Mouse (Mus musculus) limb, embryonic 14.5 days (tissue): ENCODE data around the gene Prkaa2. TPM values are rescaled to one million over a fixed set of nuclear protein-coding genes. Genes with fewer than 3 reads are reported as not detected.

ENCODE experiments used
- ATAC-seq: fragments of 200-750 bp; cut with Nextera tagmentation; 2 replicates; pipeline ENCODE4 v1.8.0; 2017; ENCODE audit warnings: low read depth, moderate number of reproducible peaks, moderate TSS enrichment; ENCODE audit not compliant: low FRiP score
- DNase-seq: peaks from one replicate; pipeline ENCODE4 v3.0.0-alpha.2; 2015; ENCODE audit warnings: low spot score
- H3K27ac ChIP-seq: fragments of 300-500 bp; sonication (generic); replicated peaks from 2 replicates; pipeline ENCODE4 v1.5.1; 2014; ENCODE audit warnings: low read depth, mild to moderate bottlenecking, low read length, moderate library complexity, mixed read lengths
- H3K27me3 ChIP-seq: fragments of 300-500 bp; sonication (generic); 2 replicates; pipeline ENCODE4 v1.6.1; 2014; ENCODE audit warnings: low read length, mixed read lengths; ENCODE audit not compliant: control insufficient read depth, insufficient read depth
- H3K36me3 ChIP-seq: fragments of 300-500 bp; sonication (generic); 2 replicates; pipeline ENCODE4 v1.6.1; 2014; ENCODE audit warnings: mild to moderate bottlenecking, low read length, moderate library complexity, mixed read lengths; ENCODE audit not compliant: control insufficient read depth, insufficient read depth
- H3K4me1 ChIP-seq: fragments of 300-500 bp; sonication (generic); 2 replicates; pipeline ENCODE4 v1.6.1; 2014; ENCODE audit warnings: antibody characterized with exemption, low read length, mixed read lengths; ENCODE audit not compliant: control insufficient read depth, insufficient read depth
- H3K4me2 ChIP-seq: fragments of 300-500 bp; sonication (generic); replicated peaks from 2 replicates; pipeline ENCODE4 v1.6.1; 2014; ENCODE audit warnings: low read depth, mild to moderate bottlenecking, low read length, moderate library complexity; ENCODE audit not compliant: severe bottlenecking
- H3K4me3 ChIP-seq: fragments of 300-500 bp; sonication (generic); replicated peaks from 2 replicates; pipeline ENCODE4 v1.5.1; 2014; ENCODE audit warnings: low read length
- H3K9ac ChIP-seq: fragments of 300-500 bp; sonication (generic); 2 replicates; pipeline ENCODE4 v1.6.1; 2014; ENCODE audit warnings: mild to moderate bottlenecking, low read depth, low read length, moderate library complexity; ENCODE audit not compliant: severe bottlenecking
- H3K9me3 ChIP-seq: fragments of 300-500 bp; sonication (generic); 2 replicates; pipeline ENCODE4 v1.6.1; 2016; ENCODE audit warnings: low read length; ENCODE audit not compliant: control insufficient read depth
- POLR2A ChIP-seq: fragments of 200-500 bp; IDR thresholded peaks from 2 replicates; pipeline ENCODE4 v1.8.0; 2012; ENCODE audit warnings: inconsistent platforms, mild to moderate bottlenecking, moderate library complexity, borderline replicate concordance; ENCODE audit not compliant: insufficient read depth, insufficient read length; ENCODE audit errors: extremely low read depth
- WGBS: fragments of 180-500 bp; shearing (Covaris S2); extraction: QIAGEN DNeasy Blood & Tissue Kit; methylation state at CpG from one replicate; pipeline ENCODE4 v1.1.7; 2014; 5-methylcytosine and 5-hydroxymethylcytosine counted together
- polyA plus RNA-seq, 2 experiments: library from polyadenylated mRNA; depleted of rRNA in 1 of 2; stranded (reverse) in 1 of 2; unstranded in 1 of 2; fragments of >200 nt; fragmentation: Nextera tagmentation in 1 of 2; extraction: Ambion mirVana in 1 of 2; gene quantifications; 2 replicates each; pipeline versions ENCODE4 v1.2.1 to v1.2.3; 2012 to 2014

The Prkaa2 gene
- polyA plus RNA-seq, 2 experiments: 1.2 to 1.7 TPM

- no peaks in the 10 kb centered on the region for H3K27me3 ChIP-seq
- DNase-seq: no peak
- no peak overlapping the region for H3K4me2 ChIP-seq
- H3K4me3 ChIP-seq: no peak overlapping the region
- no peak for ATAC-seq
- TF ChIP-seq POLR2A: no peak
- no peaks in the 10 kb centered on the region for H3K36me3 ChIP-seq
- no peaks in the 10 kb centered on the region for H3K9me3 ChIP-seq
- no peak overlapping the region for H3K27ac ChIP-seq
- 86% methylated on average over 5 of the region's 5 CpGs for WGBS
- no peaks in the 10 kb centered on the region for H3K4me1 ChIP-seq
- no peak overlapping the region for H3K9ac ChIP-seq
These were observed 123.6 kb downstream of the Prkaa2 start for GRCm38 (mm10) chr4:104985960-104986632.

Other genes with a start within 250 kb of the Prkaa2 start
- gene C8a, start 233.5 kb downstream of the Prkaa2 start, polyA plus RNA-seq (2012; rRNA removed): 0.04 TPM in 1 of 2 replicates, not detected in the other
- gene C8a, start 233.5 kb downstream of the Prkaa2 start, polyA plus RNA-seq (2014; fragmentation: Nextera tagmentation; extraction: Ambion mirVana): not detected in 2 replicates
- gene Fyb2, start 196.4 kb downstream of the Prkaa2 start, polyA plus RNA-seq (2012; rRNA removed): 0.15 and 0.30 TPM in 2 replicates
- gene Fyb2, start 196.4 kb downstream of the Prkaa2 start, polyA plus RNA-seq (2014; fragmentation: Nextera tagmentation; extraction: Ambion mirVana): 0.39 TPM in 2 replicates
- gene Plpp3, start 47.5 kb upstream of the Prkaa2 start, polyA plus RNA-seq (2012; rRNA removed): 112 and 124 TPM in 2 replicates
- gene Plpp3, start 47.5 kb upstream of the Prkaa2 start, polyA plus RNA-seq (2014; fragmentation: Nextera tagmentation; extraction: Ambion mirVana): 117 and 130 TPM in 2 replicates